Mouse (Mus musculus) G1E (cell line): ENCODE data around the gene Fut7.

Source experiments
- CTCF ChIP-seq: IDR thresholded peaks from 2 replicates; pipeline ENCODE4 v1.5.1; 2012; ENCODE audit warnings: low read depth, low read length, inconsistent platforms, mixed read lengths
- GATA1 ChIP-seq: IDR thresholded peaks from 2 replicates; pipeline ENCODE4 v1.6.1; 2012; ENCODE audit warnings: borderline replicate concordance, low read length, inconsistent platforms, mixed read lengths
- POLR2AphosphoS5 ChIP-seq: IDR thresholded peaks from 2 replicates; pipeline ENCODE4 v1.6.1; 2012; ENCODE audit warnings: low read depth, low read length, inconsistent platforms; ENCODE audit not compliant: insufficient replicate concordance

- TF ChIP-seq CTCF (no peak), POLR2AphosphoS5 (no peak), GATA1 (no peak)
These were observed 33.3 kb downstream of the Fut7 start, which contains the start of gene Clic3 for GRCm38 (mm10) chr2:25456205-25456953.
